Mouse (Mus musculus): ENCODE results near the gene Gm9774. TPM values are rescaled to one million over a fixed set of nuclear protein-coding genes. Genes with fewer than 3 reads are reported as not detected.

Gene Gm9774
- polyA plus RNA-seq (2017; shearing (Covaris generic)) = 10 to 100 TPM; 23.3 to 26.3 TPM

DNA sequence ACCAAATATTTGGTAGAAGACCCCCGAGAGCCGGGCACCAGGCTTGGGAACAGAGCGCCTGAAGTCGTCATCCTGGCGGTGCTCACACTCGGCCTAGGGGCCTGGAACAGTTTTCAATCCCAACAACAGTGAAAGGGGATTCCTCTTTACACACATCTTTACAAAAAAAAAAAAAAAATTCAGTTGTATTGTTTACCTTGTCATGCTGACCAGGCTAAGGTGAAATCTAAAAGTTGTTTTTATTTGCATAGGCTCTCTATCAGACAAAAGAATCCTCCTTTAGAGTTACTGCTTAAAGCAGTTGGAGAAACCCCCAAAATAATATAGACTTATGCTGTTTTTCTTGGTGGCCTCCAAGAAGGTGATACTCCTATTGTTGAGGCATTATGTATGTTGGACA is at the start of gene Gm9774:
Gene Gm9774 (minus strand): TSS at position 101 of the 400 bp plus-strand sequence.

DNA sequence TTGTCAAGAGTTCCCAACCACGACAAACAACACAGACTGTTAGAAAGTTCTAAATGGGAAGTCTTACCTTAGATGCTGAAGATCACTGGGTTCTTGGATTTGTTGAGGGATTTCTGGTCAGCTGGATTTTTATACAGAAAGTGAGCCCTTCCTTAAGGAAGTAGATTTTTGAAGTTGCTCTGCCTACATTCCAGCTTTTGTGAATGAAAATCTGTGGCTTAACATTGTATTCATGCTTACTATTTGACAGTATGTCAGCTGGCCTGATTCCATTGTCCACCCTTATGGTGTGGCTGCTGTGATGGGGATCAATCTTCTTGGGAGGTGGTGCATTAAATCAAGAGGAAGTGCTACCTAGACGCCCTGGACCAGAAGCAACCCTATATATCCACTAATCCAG is 29.4 kb upstream of the Gm9774 start, which contains the start of gene Sprr3:
Gene Sprr3 (minus strand): TSS at position 101 of the 400 bp plus-strand sequence.

DNA sequence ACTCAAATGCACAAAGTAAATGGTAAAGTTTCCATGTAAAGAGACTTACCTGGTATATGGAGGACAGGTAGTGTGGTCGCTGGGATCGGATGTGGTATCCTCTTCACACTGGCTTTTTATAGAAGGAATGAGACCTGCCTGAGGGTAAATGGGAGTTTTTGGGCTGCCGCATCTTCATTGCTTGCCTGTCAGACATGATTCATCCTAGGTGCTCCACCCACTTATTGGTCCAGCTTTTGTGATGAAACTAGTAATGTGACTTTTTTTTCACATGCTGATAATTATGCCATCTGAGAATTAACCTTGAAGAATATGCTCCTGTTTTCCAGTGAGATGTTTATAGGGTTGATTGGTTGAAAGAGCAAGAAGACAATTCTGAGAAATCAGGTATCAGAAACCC is 9.5 kb upstream of the Gm9774 start, which contains the start of gene Sprr1b:
Gene Sprr1b (minus strand): TSS at position 101 of the 400 bp plus-strand sequence.

DNA sequence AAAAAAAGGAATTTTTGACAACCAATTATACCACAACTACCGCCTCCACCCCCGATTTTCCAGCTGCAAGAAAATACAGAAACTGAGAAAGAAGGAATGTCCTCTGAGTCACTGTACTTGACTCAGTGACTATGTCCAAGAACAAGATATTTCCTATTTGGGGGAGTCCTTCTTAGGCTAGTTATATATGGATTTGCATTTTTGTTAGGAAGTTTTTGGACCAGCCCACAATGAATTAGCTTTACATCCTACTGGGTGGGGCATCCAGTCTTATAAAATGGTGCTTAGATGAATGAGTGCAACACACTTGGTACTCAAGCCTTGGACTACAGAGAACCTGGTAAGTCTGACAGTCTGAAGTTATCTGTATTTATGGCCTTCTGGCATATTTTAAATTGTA is 3.1 kb upstream of the Gm9774 start, which contains the start of gene Sprr2k:
Gene Sprr2k (plus strand): TSS at position 301 of the 400 bp plus-strand sequence.

DNA sequence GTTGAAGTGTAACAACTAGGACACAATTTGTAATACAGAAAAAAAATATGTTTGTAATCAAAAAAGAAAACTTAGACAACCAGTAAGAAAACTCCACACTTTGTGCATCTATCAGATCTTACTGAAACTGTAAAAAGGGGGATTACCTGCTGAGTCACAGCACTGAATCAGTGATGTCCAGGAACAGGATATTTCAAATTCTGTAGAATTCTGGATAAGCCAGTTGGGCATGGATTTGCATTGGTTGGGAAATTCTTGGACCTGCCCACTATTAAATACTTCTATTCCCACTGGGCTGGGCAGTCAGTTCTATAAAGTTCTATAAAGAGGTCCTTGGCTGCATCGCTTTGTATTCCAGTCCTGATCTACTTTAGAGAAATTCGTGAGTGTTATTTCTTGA is 11.4 kb downstream of the Gm9774 start, which contains the start of gene Sprr2j-ps:
Gene Sprr2j-ps (plus strand): TSS at position 301 of the 400 bp plus-strand sequence.

DNA sequence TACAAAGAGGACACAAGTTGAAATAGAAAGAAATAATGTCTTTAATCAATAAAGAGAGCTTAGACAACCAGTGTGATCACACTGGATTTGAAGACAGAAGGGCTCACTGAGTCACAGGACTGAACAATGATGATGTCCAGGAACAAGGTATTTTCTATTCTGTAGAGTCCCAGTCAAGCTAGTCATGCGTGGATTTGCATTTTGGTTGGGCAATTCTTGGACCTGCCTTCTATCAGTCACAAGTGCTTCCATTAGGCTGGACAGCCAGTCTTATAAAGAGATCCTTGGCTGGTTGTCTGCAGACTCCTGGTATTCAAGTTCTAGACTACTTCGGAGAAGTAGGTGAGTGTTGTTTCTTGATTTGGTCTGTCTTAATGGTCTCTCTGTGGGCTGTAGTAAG is 21.5 kb downstream of the Gm9774 start, which contains the start of gene Sprr2i:
Gene Sprr2i (plus strand): TSS at position 301 of the 400 bp plus-strand sequence.

DNA sequence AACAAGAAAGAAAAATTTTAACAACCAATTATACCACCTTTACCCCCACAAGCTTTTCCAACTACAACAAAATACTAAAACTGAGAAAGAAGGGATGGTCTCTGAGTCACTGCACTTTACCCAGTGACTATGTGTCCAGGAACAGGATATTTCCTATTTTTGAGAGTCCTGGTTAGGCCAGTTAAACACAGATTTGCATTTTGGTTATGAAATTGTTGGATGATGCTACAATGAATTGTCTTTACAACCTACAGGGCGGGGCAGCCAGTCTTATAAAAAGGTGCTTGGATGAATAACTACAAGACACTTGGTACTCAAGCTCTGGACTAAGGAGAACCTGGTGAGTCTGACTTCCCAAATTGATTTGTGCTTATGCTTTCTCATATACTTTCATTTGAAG is 43.8 kb downstream of the Gm9774 start, which contains the start of gene Sprr2h:
Gene Sprr2h (plus strand): TSS at position 301 of the 400 bp plus-strand sequence.

Other genes starting within 250 kb of the Gm9774 start
- gene Sprr2a1, start 213.6 kb downstream of the Gm9774 start, polyA plus RNA-seq (2017; shearing (Covaris generic)) = not detected
- gene Sprr2a2, start 213.5 kb downstream of the Gm9774 start, polyA plus RNA-seq (2017; shearing (Covaris generic)) = under 1 TPM in 1 of 2 experiments, not detected in 1; 0.67 TPM
- not detected for gene Sprr2a3, start 144.0 kb downstream of the Gm9774 start, polyA plus RNA-seq (2017; shearing (Covaris generic))
- not detected for gene Sprr2b, start 112.8 kb downstream of the Gm9774 start, polyA plus RNA-seq (2017; shearing (Covaris generic))
- not detected for gene Sprr2d, start 90.3 kb downstream of the Gm9774 start, polyA plus RNA-seq (2017; shearing (Covaris generic))
- under 1 TPM; 0.42 to 0.76 TPM for gene Sprr2e, start 77.3 kb downstream of the Gm9774 start, polyA plus RNA-seq (2017; shearing (Covaris generic))
- not detected for gene Sprr2f, start 64.2 kb downstream of the Gm9774 start, polyA plus RNA-seq (2017; shearing (Covaris generic))
- gene Sprr2h, start 43.7 kb downstream of the Gm9774 start, polyA plus RNA-seq (2017; shearing (Covaris generic)) = not detected
- gene Sprr2i, start 21.4 kb downstream of the Gm9774 start, polyA plus RNA-seq (2017; shearing (Covaris generic)) = not detected
- gene Sprr2j-ps, start 11.3 kb downstream of the Gm9774 start, polyA plus RNA-seq (2017; shearing (Covaris generic)) = 1 to 10 TPM in 1 of 2 experiments, not detected in 1; 1.0 TPM
- not detected for gene Sprr2k, start 3.2 kb upstream of the Gm9774 start, polyA plus RNA-seq (2017; shearing (Covaris generic))
- gene Sprr1b, start 9.4 kb upstream of the Gm9774 start, polyA plus RNA-seq (2017; shearing (Covaris generic)) = not detected
- gene Sprr3, start 29.3 kb upstream of the Gm9774 start, polyA plus RNA-seq (2017; shearing (Covaris generic)) = not detected
- gene Sprr1a, start 56.5 kb upstream of the Gm9774 start, polyA plus RNA-seq (2017; shearing (Covaris generic)) = not detected
- not detected for gene Sprr4, start 71.1 kb upstream of the Gm9774 start, polyA plus RNA-seq (2017; shearing (Covaris generic))
- gene 2310046K23Rik, start 105.1 kb upstream of the Gm9774 start, polyA plus RNA-seq (2017; shearing (Covaris generic)) = not detected
- not detected for gene Ivl, start 144.3 kb upstream of the Gm9774 start, polyA plus RNA-seq (2017; shearing (Covaris generic))
- gene Smcp, start 159.6 kb upstream of the Gm9774 start, polyA plus RNA-seq (2017; shearing (Covaris generic)) = not detected
- not detected for gene 2210017I01Rik, start 178.1 kb upstream of the Gm9774 start, polyA plus RNA-seq (2017; shearing (Covaris generic))
- not detected for gene Lce6a, start 192.2 kb upstream of the Gm9774 start, polyA plus RNA-seq (2017; shearing (Covaris generic))
- not detected for gene Lce1a1, start 218.9 kb upstream of the Gm9774 start, polyA plus RNA-seq (2017; shearing (Covaris generic))
- not detected for gene Lce1b, start 227.5 kb upstream of the Gm9774 start, polyA plus RNA-seq (2017; shearing (Covaris generic))
- not detected for gene Lce1a2, start 240.9 kb upstream of the Gm9774 start, polyA plus RNA-seq (2017; shearing (Covaris generic))
- gene Lce1c, start 249.8 kb upstream of the Gm9774 start, polyA plus RNA-seq (2017; shearing (Covaris generic)) = not detected

Measured in inflammation-experienced regulatory T-cells (primary cell).